Mouse (Mus musculus): ENCODE results near the gene Fancd2os. TPM values are rescaled to one million over a fixed set of nuclear protein-coding genes. Genes with fewer than 3 reads are reported as not detected.

Gene Fancd2os
- polyA plus RNA-seq, 1 experiment from 2014 or later, result 0.11 TPM

Other genes starting within 250 kb of the Fancd2os start
- 29.2 and 33.3 TPM in 2 replicates for gene Tada3, start 222.8 kb downstream of the Fancd2os start, polyA plus RNA-seq (2016; fragmentation: Nextera tagmentation; extraction: Ambion mirVana)
- gene Arpc4, start 222.6 kb downstream of the Fancd2os start, polyA plus RNA-seq (2016; fragmentation: Nextera tagmentation; extraction: Ambion mirVana), result 275 and 294 TPM in 2 replicates
- gene Ttll3, start 211.5 kb downstream of the Fancd2os start, polyA plus RNA-seq (2016; fragmentation: Nextera tagmentation; extraction: Ambion mirVana), result 1.1 and 1.3 TPM in 2 replicates
- 19.8 and 22.2 TPM in 2 replicates for gene Rpusd3, start 181.4 kb downstream of the Fancd2os start, polyA plus RNA-seq (2016; fragmentation: Nextera tagmentation; extraction: Ambion mirVana)
- gene Cidec, start 165.0 kb downstream of the Fancd2os start, polyA plus RNA-seq (2016; fragmentation: Nextera tagmentation; extraction: Ambion mirVana), result not detected in 2 replicates
- gene Jagn1, start 158.1 kb downstream of the Fancd2os start, polyA plus RNA-seq (2016; fragmentation: Nextera tagmentation; extraction: Ambion mirVana), result 56.0 and 57.1 TPM in 2 replicates
- gene Il17re, start 142.2 kb downstream of the Fancd2os start, polyA plus RNA-seq (2016; fragmentation: Nextera tagmentation; extraction: Ambion mirVana), result 0.36 and 0.41 TPM in 2 replicates
- gene Il17rc, start 129.3 kb downstream of the Fancd2os start, polyA plus RNA-seq (2016; fragmentation: Nextera tagmentation; extraction: Ambion mirVana), result 4.7 and 5.1 TPM in 2 replicates
- gene Creld1, start 117.4 kb downstream of the Fancd2os start, polyA plus RNA-seq (2016; fragmentation: Nextera tagmentation; extraction: Ambion mirVana), result 9.6 and 10.9 TPM in 2 replicates
- 0.08 and 0.11 TPM in 2 replicates for gene Prrt3, start 98.8 kb downstream of the Fancd2os start, polyA plus RNA-seq (2016; fragmentation: Nextera tagmentation; extraction: Ambion mirVana)
- 55.8 and 56.5 TPM in 2 replicates for gene Emc3, start 69.1 kb downstream of the Fancd2os start, polyA plus RNA-seq (2016; fragmentation: Nextera tagmentation; extraction: Ambion mirVana)
- gene Fancd2, start 69.0 kb downstream of the Fancd2os start, polyA plus RNA-seq (2016; fragmentation: Nextera tagmentation; extraction: Ambion mirVana), result 13.8 and 16.4 TPM in 2 replicates
- gene Brk1, start 4.1 kb upstream of the Fancd2os start, polyA plus RNA-seq (2016; fragmentation: Nextera tagmentation; extraction: Ambion mirVana), result 106 and 109 TPM in 2 replicates
- 13.9 and 14.8 TPM in 2 replicates for gene Vhl, start 23.2 kb upstream of the Fancd2os start, polyA plus RNA-seq (2016; fragmentation: Nextera tagmentation; extraction: Ambion mirVana)
- gene Irak2, start 37.8 kb upstream of the Fancd2os start, polyA plus RNA-seq (2016; fragmentation: Nextera tagmentation; extraction: Ambion mirVana), result 17.2 and 17.9 TPM in 2 replicates
- 1.3 TPM in 2 replicates for gene Tatdn2, start 96.3 kb upstream of the Fancd2os start, polyA plus RNA-seq (2016; fragmentation: Nextera tagmentation; extraction: Ambion mirVana)
- gene Ghrl, start 119.2 kb upstream of the Fancd2os start, polyA plus RNA-seq (2016; fragmentation: Nextera tagmentation; extraction: Ambion mirVana), result not detected in 2 replicates
- gene Sec13, start 140.0 kb upstream of the Fancd2os start, polyA plus RNA-seq (2016; fragmentation: Nextera tagmentation; extraction: Ambion mirVana), result 155 and 159 TPM in 2 replicates